Mouse (Mus musculus) embryonic facial prominence, embryonic 15.5 days (tissue): ENCODE data around the gene Isl1. TPM values are rescaled to one million over a fixed set of nuclear protein-coding genes. Genes with fewer than 3 reads are reported as not detected.

Experiments
- ATAC-seq: fragments of 200-750 bp; cut with Nextera tagmentation; 2 replicates; pipeline ENCODE4 v1.8.0; 2017; ENCODE audit warnings: low read depth, moderate TSS enrichment; ENCODE audit not compliant: insufficient number of reproducible peaks, low FRiP score, low TSS enrichment
- H3K27ac ChIP-seq: fragments of 300-500 bp; sonication (generic); replicated peaks from 2 replicates; pipeline ENCODE4 v1.5.1; 2015; ENCODE audit warnings: mild to moderate bottlenecking, inconsistent platforms
- H3K27me3 ChIP-seq: fragments of 300-500 bp; sonication (generic); 2 replicates; pipeline ENCODE4 v1.6.1; 2015; ENCODE audit warnings: inconsistent platforms
- H3K36me3 ChIP-seq: fragments of 300-500 bp; sonication (generic); 2 replicates; pipeline ENCODE4 v1.6.1; 2015; ENCODE audit warnings: mild to moderate bottlenecking, inconsistent platforms
- H3K4me1 ChIP-seq: fragments of 300-500 bp; sonication (generic); 2 replicates; pipeline ENCODE4 v1.6.1; 2015; ENCODE audit warnings: inconsistent platforms
- H3K4me2 ChIP-seq: fragments of 300-500 bp; sonication (generic); replicated peaks from 2 replicates; pipeline ENCODE4 v1.6.1; 2015; ENCODE audit warnings: mild to moderate bottlenecking, inconsistent platforms
- H3K4me3 ChIP-seq: fragments of 300-500 bp; sonication (generic); replicated peaks from 2 replicates; pipeline ENCODE4 v1.5.1; 2015; ENCODE audit warnings: mild to moderate bottlenecking, inconsistent platforms
- H3K9ac ChIP-seq: fragments of 300-500 bp; sonication (generic); 2 replicates; pipeline ENCODE4 v1.6.1; 2015; ENCODE audit warnings: inconsistent platforms
- H3K9me3 ChIP-seq: fragments of 300-500 bp; sonication (generic); replicated peaks from 2 replicates; pipeline ENCODE4 v1.6.1; 2016; ENCODE audit warnings: inconsistent platforms
- WGBS: fragments of 180-500 bp; shearing (Covaris S2); methylation state at CpG from one replicate; pipeline ENCODE4 v1.1.7; 2015; 5-methylcytosine and 5-hydroxymethylcytosine counted together
- polyA plus RNA-seq: library from polyadenylated mRNA; unstranded; fragments of >200 nt; fragmentation: Nextera tagmentation; extraction: Ambion mirVana; gene quantifications from 2 replicates; pipeline ENCODE4 v1.2.1, GENCODE M21; 2015

The Isl1 gene
- polyA plus RNA-seq, 1 experiment from 2014 or later, result 21.8 TPM

DNA sequence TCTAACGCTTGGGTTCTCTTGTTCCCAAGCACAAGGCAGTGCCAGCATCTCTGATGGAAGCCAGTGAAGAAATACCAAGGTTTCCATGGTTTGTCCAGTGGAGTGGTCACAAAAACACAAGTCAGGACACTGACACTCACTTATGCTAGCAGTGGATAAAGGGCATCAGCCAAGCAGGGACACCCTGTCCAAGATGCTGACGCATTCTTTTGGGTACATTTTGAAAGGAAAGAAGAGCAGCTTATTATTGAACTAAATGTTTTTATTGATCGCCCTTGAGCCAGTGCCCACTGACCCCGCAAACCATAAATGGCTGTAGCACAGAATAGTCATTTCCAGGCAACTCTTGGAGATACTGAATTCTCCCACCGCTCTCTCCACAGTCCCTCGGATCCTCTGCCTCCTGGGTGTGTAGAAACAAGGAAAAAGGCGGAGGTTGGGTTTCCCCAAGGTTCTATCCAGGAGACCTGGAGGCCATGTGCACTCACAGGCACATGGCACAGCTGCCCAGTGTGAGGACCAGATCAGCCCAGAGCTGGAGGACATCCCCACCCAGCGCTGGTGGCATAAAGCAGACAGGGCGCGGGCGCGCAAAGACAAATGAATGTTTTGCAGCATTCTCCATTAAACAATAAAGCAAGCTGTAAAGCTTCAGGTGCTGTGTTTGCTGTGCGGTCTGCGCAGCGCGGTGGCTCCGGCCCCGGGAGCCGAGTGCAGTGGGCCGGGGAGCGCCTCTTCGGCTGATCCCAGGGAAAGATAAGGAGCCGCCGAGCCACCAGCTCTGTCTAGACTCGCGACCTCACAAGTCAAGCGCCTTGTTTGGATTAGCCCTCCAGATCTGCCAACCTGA, 16.0 kb downstream of the Isl1 start:
- 6% methylated on average over 27 of the region's 27 CpGs for WGBS
- no peak overlapping the region for H3K27ac ChIP-seq
- ATAC-seq, result no peak; the same call in 1 of the 2 replicates
- peak overlapping the region; percentile 30 for H3K4me2 ChIP-seq
- peaks cover 12% of the 10 kb centered on the region for H3K4me1 ChIP-seq
- H3K4me3 ChIP-seq, result peak overlapping the region; percentile 9; the same call in 1 of the 2 replicates
- no peaks in the 10 kb centered on the region for H3K36me3 ChIP-seq
- H3K9ac ChIP-seq, result no peak overlapping the region
- H3K27me3 ChIP-seq, result peaks cover 50% of the 10 kb centered on the region
- H3K9me3 ChIP-seq, result no peaks in the 10 kb centered on the region

DNA sequence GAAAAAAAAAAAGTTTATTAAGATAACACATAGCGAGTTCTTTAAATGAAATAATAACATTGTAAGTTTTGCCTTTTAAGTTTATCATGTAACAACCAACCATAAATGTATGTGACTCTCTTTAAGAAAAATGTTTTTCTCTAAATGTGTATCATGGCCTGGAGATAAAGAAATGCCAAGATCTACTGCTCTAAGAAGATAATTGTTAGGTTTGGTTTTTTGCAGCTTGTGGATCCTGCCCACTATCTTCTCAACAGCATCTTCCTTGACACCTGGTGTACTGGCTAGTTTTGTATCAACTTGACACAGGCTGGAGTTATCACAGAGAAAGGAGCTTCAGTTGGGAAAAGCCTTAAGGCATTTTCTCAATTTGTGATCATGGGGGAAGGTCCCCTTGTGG, 19.8 kb downstream of the Isl1 start:
- WGBS, result 96% methylated on average over 1 of the region's 1 CpGs
- H3K27ac ChIP-seq, result no peak overlapping the region
- no peak overlapping the region for H3K4me2 ChIP-seq
- no peaks in the 10 kb centered on the region for H3K9me3 ChIP-seq
- 0 out of 2 replicates have a peak, but pooled peaks cover 7% of the 10 kb centered on the region for H3K4me1 ChIP-seq
- no peaks in the 10 kb centered on the region for H3K36me3 ChIP-seq
- ATAC-seq, result no peak
- no peak overlapping the region for H3K9ac ChIP-seq
- H3K4me3 ChIP-seq, result no peak overlapping the region
- H3K27me3 ChIP-seq, result peaks cover 21% of the 10 kb centered on the region

- no peak for ATAC-seq
- H3K27me3 ChIP-seq, result no peaks in the 10 kb centered on the region
- H3K4me1 ChIP-seq, result no peaks in the 10 kb centered on the region
- WGBS, result 45% methylated on average over 9 of the region's 9 CpGs
- H3K4me2 ChIP-seq, result no peak overlapping the region
- no peak overlapping the region for H3K9ac ChIP-seq
- H3K27ac ChIP-seq, result no peak overlapping the region
- no peaks in the 10 kb centered on the region for H3K36me3 ChIP-seq
- no peaks in the 10 kb centered on the region for H3K9me3 ChIP-seq
- H3K4me3 ChIP-seq, result no peak overlapping the region
Observed at GRCm38 (mm10) chr13:116279207-116279772, 30.2 kb downstream of the Isl1 start.
